Mouse (Mus musculus): ENCODE measurements around the gene Amph.

GRCm38 (mm10) chr13:19139771-19140170 lies 191.8 kb downstream of the Amph start:
- TF ChIP-seq CTCF (IDR thresholded peaks at IDR 0.05; ENCODE audit: low read depth, low read length) (no peak), POLR2A (IDR thresholded peaks at IDR 0.05; ENCODE audit: borderline replicate concordance, low read depth, low read length) (no peak)

Data from bone marrow macrophage, adult 2 months (primary cell).